Mouse (Mus musculus) megakaryocyte, embryonic 14.5 days (primary cell): ENCODE results near the gene Dip2b.

Source experiments
- FLI1 ChIP-seq: IDR thresholded peaks from 2 replicates; pipeline ENCODE4 v1.6.1; 2012; ENCODE audit warnings: low read length, inconsistent platforms, mixed read lengths
- GATA1 ChIP-seq: IDR thresholded peaks from 3 replicates; pipeline ENCODE4 v1.6.1; 2012; ENCODE audit warnings: mixed read lengths, low read length, inconsistent platforms, borderline replicate concordance

DNA sequence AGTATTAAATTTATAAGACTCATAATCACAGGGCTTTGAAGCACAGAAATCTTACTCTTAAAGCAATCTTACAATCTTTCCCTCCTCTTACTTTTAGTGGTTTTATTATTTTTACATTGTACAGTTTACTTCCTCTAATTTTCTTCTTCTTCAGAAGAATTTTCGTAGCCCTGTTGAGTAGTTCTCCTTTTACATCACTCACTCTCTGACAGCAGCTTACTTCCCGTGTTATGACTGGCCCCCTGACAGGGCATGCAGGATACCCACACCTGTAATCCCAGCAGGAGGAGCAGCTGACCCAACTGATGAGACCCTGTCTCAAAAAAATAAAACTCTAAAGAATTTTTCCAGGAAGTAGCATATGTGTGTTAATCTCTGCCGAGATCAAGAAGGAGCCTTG is 114.6 kb downstream of the Dip2b start:
- TF ChIP-seq GATA1 (no peak), FLI1 (no peak)
